Mouse (Mus musculus): ENCODE data around the gene Pik3r5. TPM values are rescaled to one million over a fixed set of nuclear protein-coding genes. Genes with fewer than 3 reads are reported as not detected.

The Pik3r5 gene
- polyA plus RNA-seq, 1 experiment from 2014 or later = 0.24 TPM

DNA sequence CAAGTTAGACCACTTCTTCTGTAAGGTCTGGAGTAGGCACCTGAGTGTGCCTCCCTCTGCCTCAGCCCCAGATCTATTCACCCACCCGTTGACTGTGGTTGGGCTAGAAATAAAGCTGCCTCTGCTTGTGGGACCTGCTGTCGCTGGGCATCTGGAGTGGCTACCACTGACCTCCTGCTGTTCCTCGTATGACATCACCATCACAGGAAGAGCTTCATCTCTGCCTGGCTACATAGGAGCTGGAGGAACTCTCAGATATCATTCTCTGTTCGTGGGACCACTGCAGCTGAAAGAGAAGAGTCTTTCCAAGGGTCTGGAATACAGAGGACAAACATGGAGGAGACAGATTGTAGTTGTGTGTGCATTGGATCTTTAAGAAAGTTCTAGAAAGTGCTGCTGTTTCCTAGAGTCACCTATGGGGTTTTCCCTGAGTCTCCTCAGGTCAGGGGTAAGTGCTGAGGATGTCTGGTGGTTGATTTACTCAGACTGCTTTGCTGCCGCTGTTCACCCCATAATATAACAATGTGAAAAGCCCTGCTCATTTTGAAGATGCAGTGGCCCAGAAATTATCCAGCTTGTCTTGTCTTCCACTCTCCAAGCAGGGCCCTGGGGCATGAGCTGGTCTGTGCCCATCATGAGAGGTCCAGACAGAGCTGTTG, 20.0 kb downstream of the Pik3r5 start:
- Histone ChIP-seq H3K9me3 (ENCODE audit: control insufficient read depth, low read length) (no peaks in the 10 kb centered on the region), H3K4me2 (replicated peaks; ENCODE audit: low read depth) (no peak overlapping the region), H3K27me3 (ENCODE audit: control insufficient read depth, insufficient read depth, low read length) (no peaks in the 10 kb centered on the region), H3K27ac (replicated peaks) (no peak overlapping the region), H3K36me3 (ENCODE audit: control insufficient read depth, insufficient read depth, low read length) (no peaks in the 10 kb centered on the region), H3K9ac (ENCODE audit: low read length) (no peak overlapping the region), H3K4me1 (replicated peaks; ENCODE audit: control insufficient read depth, insufficient read depth) (no peaks in the 10 kb centered on the region), H3K4me3 (ENCODE audit: low read depth, low read length) (no peak overlapping the region)
- ATAC-seq (ENCODE audit: low FRiP score, low TSS enrichment) = no peak
- no peak for TF ChIP-seq EP300 (optimal IDR thresholded peaks at IDR 0.05)
- TF ChIP-seq CTCF (IDR thresholded peaks at IDR 0.05; ENCODE audit: low read depth) = no peak
- 63% methylated on average over 5 of the region's 5 CpGs for WGBS
- no peak for DNase-seq (ENCODE audit: low spot score)

DNA sequence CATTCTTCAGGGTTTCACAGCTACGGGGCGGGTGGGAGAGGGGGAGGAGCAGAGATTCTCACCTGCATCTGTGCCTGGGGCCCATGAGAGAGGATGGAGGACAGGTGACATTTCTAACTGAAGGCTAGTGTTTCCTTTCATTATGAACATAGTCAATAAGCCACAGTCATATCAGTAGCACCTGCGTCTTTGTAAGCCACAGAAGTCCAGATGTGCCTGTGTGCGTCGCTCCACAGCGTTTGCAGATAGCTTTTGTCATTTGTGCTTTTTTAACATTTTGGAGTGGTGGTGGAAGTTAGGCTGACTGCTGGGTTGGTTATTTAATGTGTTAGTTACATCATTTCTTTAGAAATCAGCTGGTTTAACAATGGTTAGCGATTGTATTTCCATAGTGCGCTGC, 20.8 kb downstream of the Pik3r5 start:
- WGBS = 83% methylated on average over 8 of the region's 8 CpGs

DNA sequence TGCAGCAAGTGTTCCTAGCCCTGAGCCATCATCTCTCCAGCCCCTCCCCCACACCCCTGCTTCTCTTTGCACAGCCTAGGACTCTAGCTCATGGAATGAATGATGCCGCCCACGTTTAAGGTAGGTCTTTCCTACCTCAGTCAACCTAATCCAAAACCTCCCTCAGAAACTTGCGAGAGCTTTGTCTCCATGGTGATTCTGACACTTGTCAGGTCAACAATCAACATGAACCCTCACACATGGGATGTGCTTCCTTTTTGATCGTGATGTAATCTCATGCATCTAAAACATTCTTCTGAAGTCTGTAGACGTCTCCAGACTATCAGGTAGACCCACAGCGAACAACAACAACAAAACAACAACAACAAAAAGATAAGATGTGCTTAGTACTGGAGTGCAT, 21.4 kb downstream of the Pik3r5 start:
- Histone ChIP-seq H3K36me3 (ENCODE audit: control insufficient read depth, insufficient read depth, low read length) (no peaks in the 10 kb centered on the region), H3K9me3 (ENCODE audit: control insufficient read depth, low read length) (no peaks in the 10 kb centered on the region), H3K9ac (ENCODE audit: low read length) (no peak overlapping the region), H3K4me2 (replicated peaks; ENCODE audit: low read depth) (no peak overlapping the region), H3K4me3 (ENCODE audit: low read depth, low read length) (no peak overlapping the region), H3K27me3 (ENCODE audit: control insufficient read depth, insufficient read depth, low read length) (no peaks in the 10 kb centered on the region), H3K27ac (replicated peaks) (no peak overlapping the region), H3K4me1 (replicated peaks; ENCODE audit: control insufficient read depth, insufficient read depth) (no peaks in the 10 kb centered on the region)
- no peak for DNase-seq (ENCODE audit: low spot score)
- 54% methylated on average over 6 of the region's 6 CpGs for WGBS
- ATAC-seq (ENCODE audit: low FRiP score, low TSS enrichment) = no peak
- TF ChIP-seq EP300 (optimal IDR thresholded peaks at IDR 0.05) (no peak), CTCF (IDR thresholded peaks at IDR 0.05; ENCODE audit: low read depth) (no peak)

More for the DNA sequence above, 20.8 kb downstream of the Pik3r5 start:
- no peak for TF ChIP-seq EP300 (optimal IDR thresholded peaks at IDR 0.05)
- TF ChIP-seq CTCF (IDR thresholded peaks at IDR 0.05; ENCODE audit: low read depth) = no peak
- Histone ChIP-seq H3K36me3 (ENCODE audit: control insufficient read depth, insufficient read depth, low read length) (no peaks in the 10 kb centered on the region), H3K27me3 (ENCODE audit: control insufficient read depth, insufficient read depth, low read length) (no peaks in the 10 kb centered on the region), H3K9me3 (ENCODE audit: control insufficient read depth, low read length) (no peaks in the 10 kb centered on the region), H3K9ac (ENCODE audit: low read length) (no peak overlapping the region), H3K27ac (replicated peaks) (no peak overlapping the region), H3K4me3 (ENCODE audit: low read depth, low read length) (no peak overlapping the region), H3K4me2 (replicated peaks; ENCODE audit: low read depth) (no peak overlapping the region), H3K4me1 (replicated peaks; ENCODE audit: control insufficient read depth, insufficient read depth) (no peaks in the 10 kb centered on the region)
- DNase-seq (ENCODE audit: low spot score) (no peak), ATAC-seq (ENCODE audit: low FRiP score, low TSS enrichment) (no peak)

DNA sequence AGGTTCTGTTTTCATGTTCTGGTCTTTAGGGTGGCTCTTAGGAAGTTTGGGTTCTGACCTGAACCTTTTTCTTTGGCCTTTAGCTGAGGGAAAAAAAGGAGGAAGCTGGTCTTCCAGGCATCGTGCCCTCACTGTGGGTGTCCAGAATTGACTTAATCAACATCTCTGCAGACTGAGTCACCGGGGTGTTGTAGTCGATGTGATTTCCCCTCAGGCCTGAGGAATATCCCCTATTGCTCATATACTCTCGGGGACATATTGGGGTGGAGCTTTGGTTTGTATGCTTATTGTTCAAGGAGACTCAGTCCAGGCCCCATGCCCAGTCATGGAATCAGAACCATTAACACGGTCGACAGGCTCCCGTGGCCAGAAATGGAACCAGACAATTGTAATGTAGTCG, 26.2 kb downstream of the Pik3r5 start:
- ATAC-seq (ENCODE audit: low FRiP score, low TSS enrichment) (no peak), DNase-seq (ENCODE audit: low spot score) (no peak)
- no peak overlapping the region for H3K27ac ChIP-seq (replicated peaks)
- H3K9me3 ChIP-seq (ENCODE audit: control insufficient read depth, low read length) = no peaks in the 10 kb centered on the region
- 79% methylated on average over 8 of the region's 8 CpGs for WGBS
- H3K4me1 ChIP-seq (replicated peaks; ENCODE audit: control insufficient read depth, insufficient read depth) = no peaks in the 10 kb centered on the region
- no peaks in the 10 kb centered on the region for H3K36me3 ChIP-seq (ENCODE audit: control insufficient read depth, insufficient read depth, low read length)
- no peak overlapping the region for H3K4me3 ChIP-seq (ENCODE audit: low read depth, low read length)
- TF ChIP-seq CTCF (IDR thresholded peaks at IDR 0.05; ENCODE audit: low read depth) (no peak), EP300 (optimal IDR thresholded peaks at IDR 0.05) (no peak)
- H3K27me3 ChIP-seq (ENCODE audit: control insufficient read depth, insufficient read depth, low read length) = no peaks in the 10 kb centered on the region
- no peak overlapping the region for H3K9ac ChIP-seq (ENCODE audit: low read length)
- no peak overlapping the region for H3K4me2 ChIP-seq (replicated peaks; ENCODE audit: low read depth)

DNA sequence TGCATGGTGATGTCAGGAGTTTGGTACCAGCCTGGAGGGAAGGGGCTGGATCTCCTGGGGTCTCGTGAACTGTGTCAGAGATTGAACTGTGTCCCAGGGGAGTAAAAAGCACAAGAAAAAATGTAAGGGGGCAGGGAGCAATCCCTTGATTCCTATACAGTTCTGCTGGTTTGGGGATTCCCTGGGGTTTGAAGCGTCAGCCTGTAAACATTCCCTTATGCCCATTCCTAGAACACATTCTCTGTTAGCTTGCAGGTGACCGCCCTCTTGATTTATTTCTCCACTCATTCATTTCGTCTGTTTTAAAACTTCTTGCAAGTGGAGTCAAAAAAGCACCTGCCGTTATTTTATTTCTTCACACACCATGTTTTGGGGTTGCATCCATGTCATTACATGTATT, 27.1 kb downstream of the Pik3r5 start:
- no peak overlapping the region for H3K4me2 ChIP-seq (replicated peaks; ENCODE audit: low read depth)
- no peak overlapping the region for H3K4me3 ChIP-seq (ENCODE audit: low read depth, low read length)
- no peak overlapping the region for H3K27ac ChIP-seq (replicated peaks)
- H3K9me3 ChIP-seq (ENCODE audit: control insufficient read depth, low read length) = no peaks in the 10 kb centered on the region
- no peak for TF ChIP-seq CTCF (IDR thresholded peaks at IDR 0.05; ENCODE audit: low read depth)
- TF ChIP-seq EP300 (optimal IDR thresholded peaks at IDR 0.05) = no peak
- DNase-seq (ENCODE audit: low spot score) (no peak), ATAC-seq (ENCODE audit: low FRiP score, low TSS enrichment) (no peak)
- no peaks in the 10 kb centered on the region for H3K4me1 ChIP-seq (replicated peaks; ENCODE audit: control insufficient read depth, insufficient read depth)
- H3K9ac ChIP-seq (ENCODE audit: low read length) = no peak overlapping the region
- H3K27me3 ChIP-seq (ENCODE audit: control insufficient read depth, insufficient read depth, low read length) = no peaks in the 10 kb centered on the region
- H3K36me3 ChIP-seq (ENCODE audit: control insufficient read depth, insufficient read depth, low read length) = no peaks in the 10 kb centered on the region
- WGBS = 66% methylated on average over 5 of the region's 5 CpGs

DNA sequence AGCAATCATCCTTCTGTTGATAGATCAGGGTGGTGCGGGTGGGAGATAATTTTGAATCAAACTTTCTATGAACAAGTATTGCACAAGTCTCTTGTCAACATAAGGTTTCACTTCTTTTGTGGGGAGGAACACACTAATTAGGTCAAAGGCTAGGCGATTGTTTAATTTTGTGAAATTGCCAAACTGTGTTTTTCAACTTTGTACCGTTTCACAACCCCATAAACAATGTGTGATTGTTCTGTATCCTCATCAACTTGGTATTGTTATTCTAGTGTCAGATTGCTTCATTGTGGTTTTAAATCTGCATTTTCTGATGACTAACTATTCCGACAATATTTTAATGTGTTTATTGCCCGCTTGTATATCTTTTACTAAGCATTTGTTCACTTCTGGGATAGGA, 27.6 kb downstream of the Pik3r5 start:
- WGBS = 76% methylated on average over 5 of the region's 5 CpGs
- Histone ChIP-seq H3K4me1 (replicated peaks; ENCODE audit: control insufficient read depth, insufficient read depth) (no peaks in the 10 kb centered on the region), H3K27ac (replicated peaks) (no peak overlapping the region), H3K4me3 (ENCODE audit: low read depth, low read length) (no peak overlapping the region), H3K9me3 (ENCODE audit: control insufficient read depth, low read length) (no peaks in the 10 kb centered on the region), H3K36me3 (ENCODE audit: control insufficient read depth, insufficient read depth, low read length) (no peaks in the 10 kb centered on the region), H3K9ac (ENCODE audit: low read length) (no peak overlapping the region), H3K27me3 (ENCODE audit: control insufficient read depth, insufficient read depth, low read length) (no peaks in the 10 kb centered on the region), H3K4me2 (replicated peaks; ENCODE audit: low read depth) (no peak overlapping the region)
- DNase-seq (ENCODE audit: low spot score) = no peak
- TF ChIP-seq CTCF (IDR thresholded peaks at IDR 0.05; ENCODE audit: low read depth) (no peak), EP300 (optimal IDR thresholded peaks at IDR 0.05) (no peak)
- ATAC-seq (ENCODE audit: low FRiP score, low TSS enrichment) = no peak

All from stomach, postnatal 0 days (tissue).